Mouse (Mus musculus) ovary, postnatal 36 days (tissue): Measurements from ENCODE around the gene Sall1.

Source experiments
- DNase-seq: peaks from one replicate; pipeline ENCODE4 v3.0.0; 2022; ENCODE audit warnings: low spot score, mixed read lengths

Sall1 gene

DNA sequence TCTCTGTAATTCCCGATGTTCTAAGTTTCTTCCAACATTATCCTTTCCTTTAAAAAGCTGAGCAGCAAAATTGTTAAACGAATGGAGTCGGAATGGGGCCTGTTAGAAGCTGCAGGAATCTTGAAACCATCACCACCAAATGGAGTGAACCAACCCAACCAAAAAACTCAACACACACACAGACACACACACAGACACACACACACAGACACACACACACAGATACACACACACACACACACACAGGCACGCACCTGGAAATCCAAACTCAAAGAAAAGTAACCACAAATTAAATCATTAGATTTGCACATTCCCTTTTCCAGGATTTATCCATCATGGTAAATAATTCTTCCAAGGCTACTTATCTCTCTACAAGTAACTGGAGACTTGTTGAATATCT, 5.0 kb downstream of the Sall1 start:
- DNase-seq = no peak

GRCm38 (mm10) chr8:89037536-89038236, 6.3 kb downstream of the Sall1 start:
- no peak for DNase-seq

DNA sequence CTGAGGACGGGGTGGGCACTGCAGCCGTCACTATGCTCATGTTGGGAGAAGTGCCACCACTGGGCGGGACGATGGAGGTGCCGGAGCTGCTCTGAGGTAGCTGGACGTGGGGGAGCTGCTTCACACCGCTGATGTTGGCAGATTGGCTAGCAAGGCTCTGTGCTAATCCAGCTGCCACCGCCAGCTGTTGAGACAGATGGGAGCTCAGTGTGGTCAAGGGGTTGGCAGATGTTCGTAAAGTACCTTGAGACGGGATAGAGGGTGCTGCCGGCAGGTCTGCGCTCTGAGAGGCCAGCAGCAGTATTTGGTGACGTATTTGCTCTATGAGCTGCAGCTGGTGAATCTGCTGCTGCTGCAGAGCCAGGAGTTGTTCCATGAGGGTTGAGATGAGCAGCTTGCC, 11.6 kb downstream of the Sall1 start:
- DNase-seq = no peak

GRCm38 (mm10) chr8:89028156-89028555, 15.8 kb downstream of the Sall1 start:
- DNase-seq = no peak

- no peak for DNase-seq
Measured at GRCm38 (mm10) chr8:89026139-89026520, 17.8 kb downstream of the Sall1 start.

GRCm38 (mm10) chr8:89025281-89026138, 18.5 kb downstream of the Sall1 start:
- peak; percentile 15 for DNase-seq

- DNase-seq = no peak
Measured at GRCm38 (mm10) chr8:89024796-89025195, 19.2 kb downstream of the Sall1 start.

GRCm38 (mm10) chr8:89021139-89021538, 22.8 kb downstream of the Sall1 start:
- no peak for DNase-seq

DNA sequence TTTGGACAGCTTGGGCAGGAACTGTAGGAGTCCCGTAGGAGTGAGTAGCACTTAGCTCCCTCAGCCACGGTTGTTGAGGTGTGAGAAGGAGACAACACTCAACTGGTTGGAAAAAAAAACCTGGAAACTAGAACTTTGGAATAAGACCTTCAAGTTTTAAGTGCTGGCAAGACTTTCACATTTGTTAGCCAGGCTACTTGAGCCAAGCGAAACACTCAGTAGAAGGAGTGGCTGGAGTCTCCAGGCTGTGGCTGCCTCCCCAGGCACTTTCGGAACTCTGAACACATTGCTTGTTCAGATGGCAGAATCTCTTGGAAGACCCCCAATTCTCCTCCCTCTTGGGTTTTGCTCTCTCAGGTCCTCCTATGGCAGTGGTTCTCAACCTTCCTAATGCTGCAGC, 26.1 kb downstream of the Sall1 start:
- no peak for DNase-seq

DNA sequence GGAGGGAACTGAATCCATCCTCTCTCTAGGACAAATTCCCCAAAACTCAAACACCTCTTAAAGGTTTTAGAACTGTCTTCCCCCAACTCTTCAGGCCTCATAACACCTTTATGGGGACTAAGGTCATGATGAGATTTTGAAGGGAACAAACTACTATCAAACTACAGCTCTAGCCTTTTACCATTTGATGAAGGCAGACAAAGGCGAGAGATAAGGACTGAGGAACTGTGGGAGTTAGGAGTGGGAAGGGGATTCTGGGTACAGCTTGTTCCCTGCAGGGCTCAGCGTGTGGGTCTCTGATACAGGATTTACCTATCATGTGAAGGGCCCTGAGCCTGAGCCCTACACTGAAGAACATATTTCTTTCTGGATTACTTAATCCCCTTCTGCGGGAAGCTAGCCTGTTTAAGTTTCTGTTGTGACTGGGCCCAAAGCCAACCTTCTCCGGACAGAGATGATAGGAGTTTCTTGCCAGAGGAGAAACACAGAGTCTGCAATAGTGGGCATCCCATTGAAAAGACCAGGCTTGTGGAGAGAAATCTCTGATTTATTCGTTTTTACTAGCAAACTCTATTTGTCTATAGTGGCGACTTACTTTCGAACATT, 27.4 kb downstream of the Sall1 start:
- no peak for DNase-seq

DNA sequence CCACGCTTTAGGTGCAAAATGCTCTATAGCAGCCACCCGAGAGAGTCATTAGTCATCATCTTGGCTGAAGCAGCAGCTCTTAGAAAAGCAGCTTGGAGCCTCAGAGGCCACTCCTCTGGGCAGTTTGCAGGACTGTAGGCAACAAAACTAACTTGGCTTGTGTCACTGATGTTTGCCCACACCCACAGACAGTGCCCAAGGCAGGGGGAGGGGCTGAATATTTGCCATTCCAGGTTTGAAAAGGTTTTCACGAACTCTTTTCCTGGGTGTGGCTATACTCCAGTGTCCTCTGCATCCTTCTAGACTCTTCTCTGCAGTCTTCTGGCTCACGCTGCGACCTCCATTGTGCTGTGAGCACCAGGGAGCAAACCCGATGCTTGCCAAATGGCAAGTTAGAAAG, 28.4 kb downstream of the Sall1 start:
- DNase-seq = no peak

GRCm38 (mm10) chr8:89012853-89013534, 31.0 kb downstream of the Sall1 start:
- no peak for DNase-seq

- DNase-seq = no peak
Measured at GRCm38 (mm10) chr8:89012024-89012712, 31.8 kb downstream of the Sall1 start.

- no peak for DNase-seq
Measured at GRCm38 (mm10) chr8:89008784-89009183, 35.2 kb downstream of the Sall1 start.

DNA sequence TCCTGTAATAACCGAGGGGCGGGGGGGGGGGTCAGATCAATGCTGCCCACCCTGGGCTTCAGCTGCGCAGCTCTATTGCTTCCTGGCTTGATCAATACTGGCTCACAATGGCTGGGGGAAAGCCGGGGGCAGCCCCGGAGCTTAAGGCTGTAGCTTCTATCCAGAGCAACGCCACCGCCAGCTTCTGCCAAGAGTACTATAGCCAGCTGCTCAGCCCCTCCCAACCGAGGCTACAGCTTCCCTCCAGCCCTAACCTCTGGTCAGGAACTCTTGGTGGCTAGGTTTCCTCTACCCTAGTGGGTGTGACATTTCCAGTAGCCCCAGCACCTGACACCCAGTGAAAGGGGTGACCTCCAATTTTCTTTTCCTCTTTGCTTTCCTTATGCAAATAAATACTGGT, 36.8 kb downstream of the Sall1 start:
- no peak for DNase-seq

DNA sequence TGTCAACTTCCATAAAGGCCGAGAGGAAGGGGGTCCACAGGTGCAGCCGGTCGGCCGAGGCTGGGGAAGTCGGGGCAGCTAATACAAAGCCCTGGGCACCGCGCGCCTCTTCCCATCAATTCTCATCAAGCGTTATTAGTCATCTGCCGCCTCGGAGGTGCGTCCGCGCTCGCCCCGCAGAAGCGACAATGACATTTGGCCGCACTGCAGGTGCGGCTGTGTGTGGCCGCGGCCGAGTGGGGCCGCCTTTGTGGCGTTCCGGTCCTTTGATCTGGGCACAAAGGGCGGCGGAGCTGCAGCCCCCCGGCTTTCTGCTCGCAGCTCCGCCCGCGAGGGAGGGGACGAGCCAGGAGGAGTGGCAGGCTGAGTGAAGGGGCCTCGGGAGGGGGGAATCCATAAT, 37.5 kb downstream of the Sall1 start:
- DNase-seq = no peak

DNA sequence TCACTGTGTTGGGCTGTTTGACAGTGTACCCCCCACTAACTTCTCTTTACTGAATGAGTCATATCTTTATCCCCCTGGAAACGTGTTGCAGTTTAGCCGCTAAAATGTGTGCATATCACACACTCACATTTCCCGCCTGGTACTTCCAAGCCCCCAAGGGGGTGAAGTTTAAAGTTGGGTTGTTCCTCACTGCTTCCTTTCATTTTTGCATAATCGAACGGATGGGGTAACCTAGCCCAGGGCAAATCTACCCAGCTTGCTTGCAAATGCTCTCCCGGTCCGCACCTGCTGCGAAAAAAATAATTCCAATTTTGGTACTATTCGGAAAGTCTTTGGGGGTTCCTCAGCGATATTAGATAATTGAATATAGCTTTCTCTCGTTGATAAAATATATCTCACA, 38.2 kb downstream of the Sall1 start:
- DNase-seq = no peak

- no peak for DNase-seq
Measured at GRCm38 (mm10) chr8:89004041-89004440, 39.9 kb downstream of the Sall1 start.

- DNase-seq = no peak
Measured at GRCm38 (mm10) chr8:89003336-89003896, 40.5 kb downstream of the Sall1 start.

DNA sequence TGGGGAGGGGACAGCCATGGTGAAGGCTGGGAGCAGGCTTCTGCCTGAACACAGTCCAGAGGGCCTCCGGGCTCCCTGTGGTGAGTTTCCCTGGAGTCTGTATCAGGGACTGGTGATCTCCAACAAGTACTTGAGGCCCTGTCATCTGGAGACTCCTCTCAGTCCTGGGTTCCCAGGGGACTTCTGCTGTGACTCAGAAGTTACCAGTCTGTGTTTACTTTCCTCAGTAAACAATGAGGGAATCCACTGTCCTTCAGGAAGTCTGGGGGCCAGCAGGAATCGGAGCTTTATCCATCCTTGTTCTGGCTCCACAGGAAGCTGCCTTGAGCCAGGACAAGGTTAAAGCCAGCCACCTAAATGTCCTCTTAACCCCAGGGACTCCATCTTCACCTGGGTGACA, 41.8 kb downstream of the Sall1 start:
- no peak for DNase-seq

GRCm38 (mm10) chr8:88997276-88997675, 46.7 kb downstream of the Sall1 start:
- no peak for DNase-seq
